Mouse (Mus musculus) forebrain, embryonic 16.5 days (tissue): ENCODE data around the gene Hsf5. TPM values are rescaled to one million over a fixed set of nuclear protein-coding genes. Genes with fewer than 3 reads are reported as not detected.

Source experiments
- ATAC-seq: fragments of 200-750 bp; cut with Nextera tagmentation; 2 replicates; pipeline ENCODE4 v1.8.0; 2017; ENCODE audit warnings: mild to moderate bottlenecking, moderate library complexity
- H3K27ac ChIP-seq: fragments of 300-500 bp; sonication (generic); 2 replicates; pipeline ENCODE4 v1.5.1; 2014; ENCODE audit warnings: low read length, control low read depth
- H3K27me3 ChIP-seq: fragments of 300-500 bp; sonication (generic); replicated peaks from 2 replicates; pipeline ENCODE4 v1.6.1; 2014; ENCODE audit warnings: low read length; ENCODE audit not compliant: control insufficient read depth, insufficient read depth
- H3K36me3 ChIP-seq: fragments of 300-500 bp; sonication (generic); 2 replicates; pipeline ENCODE4 v1.6.1; 2014; ENCODE audit not compliant: control insufficient read depth, insufficient read depth
- H3K4me1 ChIP-seq: fragments of 300-500 bp; sonication (generic); replicated peaks from 2 replicates; pipeline ENCODE4 v1.6.1; 2014; ENCODE audit warnings: low read length; ENCODE audit not compliant: control insufficient read depth, insufficient read depth
- H3K4me2 ChIP-seq: fragments of 300-500 bp; sonication (generic); 2 replicates; pipeline ENCODE4 v1.6.1; 2014; ENCODE audit warnings: mild to moderate bottlenecking, low read length, control low read depth
- H3K4me3 ChIP-seq: fragments of 300-500 bp; sonication (generic); replicated peaks from 2 replicates; pipeline ENCODE4 v1.5.1; 2014; ENCODE audit warnings: mild to moderate bottlenecking, low read length, control low read depth
- H3K9ac ChIP-seq: fragments of 300-500 bp; sonication (generic); replicated peaks from 2 replicates; pipeline ENCODE4 v1.6.1; 2014; ENCODE audit warnings: low read depth, low read length, control low read depth
- H3K9me3 ChIP-seq: fragments of 300-500 bp; sonication (generic); 2 replicates; pipeline ENCODE4 v1.6.1; 2016; ENCODE audit warnings: low read length; ENCODE audit not compliant: control insufficient read depth
- WGBS: fragments of 180-500 bp; shearing (Covaris S2); extraction: QIAGEN DNeasy Blood & Tissue Kit; methylation state at CpG from one replicate; pipeline ENCODE4 v1.1.7; 2014; 5-methylcytosine and 5-hydroxymethylcytosine counted together
- polyA plus RNA-seq: library from polyadenylated mRNA; unstranded; fragments of >200 nt; fragmentation: Nextera tagmentation; extraction: Ambion mirVana; gene quantifications from 2 replicates; pipeline ENCODE4 v1.2.1, GENCODE M21; 2015

The Hsf5 gene
- polyA plus RNA-seq, 1 experiment from 2014 or later: 0.46 TPM

GRCm38 (mm10) chr11:87597061-87597460, 19.9 kb upstream of the Hsf5 start:
- peak overlapping the region; percentile 89; the same call in 1 of the 2 replicates for H3K27ac ChIP-seq

GRCm38 (mm10) chr11:87599395-87600089, 17.4 kb upstream of the Hsf5 start:
- no peaks in the 10 kb centered on the region for H3K9me3 ChIP-seq
- H3K27ac ChIP-seq: no peak overlapping the region
- H3K4me1 ChIP-seq: peaks cover 19% of the 10 kb centered on the region
- no peak overlapping the region for H3K9ac ChIP-seq
- H3K4me2 ChIP-seq: no peak overlapping the region
- H3K36me3 ChIP-seq: peaks cover 53% of the 10 kb centered on the region
- ATAC-seq: no peak
- H3K27me3 ChIP-seq: no peaks in the 10 kb centered on the region
- WGBS: 90% methylated on average over 13 of the region's 13 CpGs
- H3K4me3 ChIP-seq: no peak overlapping the region

More at GRCm38 (mm10) chr11:87597061-87597460, 19.9 kb upstream of the Hsf5 start:
- no peaks in the 10 kb centered on the region for H3K9me3 ChIP-seq
- peaks cover 31% of the 10 kb centered on the region for H3K36me3 ChIP-seq
- peak overlapping the region; percentile 90 for H3K4me3 ChIP-seq
- no peaks in the 10 kb centered on the region for H3K27me3 ChIP-seq
- peaks cover 35% of the 10 kb centered on the region for H3K4me1 ChIP-seq
- ATAC-seq: no peak
- H3K4me2 ChIP-seq: peak overlapping the region; percentile 53
- H3K9ac ChIP-seq: peak overlapping the region; percentile 98

- Histone ChIP-seq H3K27ac (no peak overlapping the region), H3K27me3 (no peaks in the 10 kb centered on the region), H3K4me1 (peaks cover 14% of the 10 kb centered on the region), H3K9me3 (no peaks in the 10 kb centered on the region), H3K36me3 (peaks cover 60% of the 10 kb centered on the region), H3K4me3 (no peak overlapping the region), H3K9ac (no peak overlapping the region), H3K4me2 (no peak overlapping the region)
- ATAC-seq: no peak
- WGBS: 95% methylated on average over 10 of the region's 10 CpGs
Measured at GRCm38 (mm10) chr11:87600322-87600853, 16.6 kb upstream of the Hsf5 start.

- no peak overlapping the region for H3K4me2 ChIP-seq
- ATAC-seq: no peak
- H3K4me3 ChIP-seq: no peak overlapping the region
- H3K27ac ChIP-seq: no peak overlapping the region
- peaks cover 3% of the 10 kb centered on the region for H3K4me1 ChIP-seq
- no peaks in the 10 kb centered on the region for H3K9me3 ChIP-seq
- H3K9ac ChIP-seq: no peak overlapping the region
- 93% methylated on average over 9 of the region's 9 CpGs for WGBS
- H3K36me3 ChIP-seq: peaks cover 75% of the 10 kb centered on the region
- H3K27me3 ChIP-seq: no peaks in the 10 kb centered on the region
Measured at GRCm38 (mm10) chr11:87602234-87602633, 14.7 kb upstream of the Hsf5 start.

- no peak for ATAC-seq
- Histone ChIP-seq H3K4me3 (no peak overlapping the region), H3K4me1 (no peaks in the 10 kb centered on the region), H3K36me3 (peaks cover 74% of the 10 kb centered on the region), H3K9ac (no peak overlapping the region), H3K4me2 (no peak overlapping the region), H3K9me3 (no peaks in the 10 kb centered on the region), H3K27me3 (no peaks in the 10 kb centered on the region), H3K27ac (no peak overlapping the region)
- 100% methylated on average over 2 of the region's 2 CpGs for WGBS
Measured at GRCm38 (mm10) chr11:87603571-87603970, 13.4 kb upstream of the Hsf5 start.

GRCm38 (mm10) chr11:87609264-87609663, 7.7 kb upstream of the Hsf5 start:
- no peaks in the 10 kb centered on the region for H3K27me3 ChIP-seq
- WGBS: 87% methylated on average over 7 of the region's 7 CpGs
- no peak overlapping the region for H3K27ac ChIP-seq
- no peak for ATAC-seq
- no peaks in the 10 kb centered on the region for H3K4me1 ChIP-seq
- no peak overlapping the region for H3K4me2 ChIP-seq
- H3K9ac ChIP-seq: no peak overlapping the region
- H3K4me3 ChIP-seq: no peak overlapping the region
- H3K9me3 ChIP-seq: no peaks in the 10 kb centered on the region
- H3K36me3 ChIP-seq: peaks cover 76% of the 10 kb centered on the region

GRCm38 (mm10) chr11:87611547-87611946, 5.4 kb upstream of the Hsf5 start:
- no peak overlapping the region for H3K9ac ChIP-seq
- H3K4me2 ChIP-seq: no peak overlapping the region
- no peaks in the 10 kb centered on the region for H3K27me3 ChIP-seq
- H3K36me3 ChIP-seq: peaks cover 73% of the 10 kb centered on the region
- H3K9me3 ChIP-seq: no peaks in the 10 kb centered on the region; the same call in 1 of the 2 replicates
- no peak overlapping the region for H3K4me3 ChIP-seq
- H3K27ac ChIP-seq: no peak overlapping the region
- ATAC-seq: no peak
- 83% methylated on average over 9 of the region's 9 CpGs for WGBS
- no peaks in the 10 kb centered on the region for H3K4me1 ChIP-seq

GRCm38 (mm10) chr11:87613972-87614371, 3.0 kb upstream of the Hsf5 start:
- no peak for ATAC-seq
- no peak overlapping the region for H3K4me3 ChIP-seq
- H3K36me3 ChIP-seq: peaks cover 77% of the 10 kb centered on the region
- peaks cover 2% of the 10 kb centered on the region for H3K9me3 ChIP-seq
- H3K27me3 ChIP-seq: no peaks in the 10 kb centered on the region
- 92% methylated on average over 7 of the region's 7 CpGs for WGBS
- H3K27ac ChIP-seq: no peak overlapping the region
- no peaks in the 10 kb centered on the region for H3K4me1 ChIP-seq
- H3K4me2 ChIP-seq: no peak overlapping the region
- H3K9ac ChIP-seq: no peak overlapping the region

- ATAC-seq: no peak
- Histone ChIP-seq H3K27me3 (no peaks in the 10 kb centered on the region), H3K4me1 (no peaks in the 10 kb centered on the region), H3K4me3 (no peak overlapping the region), H3K4me2 (no peak overlapping the region), H3K9ac (no peak overlapping the region), H3K36me3 (peaks cover 72% of the 10 kb centered on the region), H3K9me3 (peaks cover 2% of the 10 kb centered on the region), H3K27ac (no peak overlapping the region)
- 92% methylated on average over 5 of the region's 5 CpGs for WGBS
Measured at GRCm38 (mm10) chr11:87615551-87615950, 1.4 kb upstream of the Hsf5 start.
